Mouse (Mus musculus) G1E (cell line): ENCODE measurements around the gene Igfbpl1.

Source experiments
- CTCF ChIP-seq: IDR thresholded peaks from 2 replicates; pipeline ENCODE4 v1.5.1; 2012; ENCODE audit warnings: low read depth, low read length, inconsistent platforms, mixed read lengths
- GATA1 ChIP-seq: IDR thresholded peaks from 2 replicates; pipeline ENCODE4 v1.6.1; 2012; ENCODE audit warnings: borderline replicate concordance, low read length, inconsistent platforms, mixed read lengths
- TAL1 ChIP-seq: conservative IDR thresholded peaks from 2 replicates; pipeline ENCODE4 v1.6.1; 2012; ENCODE audit warnings: low read depth, low read length, inconsistent platforms, mixed read lengths

DNA sequence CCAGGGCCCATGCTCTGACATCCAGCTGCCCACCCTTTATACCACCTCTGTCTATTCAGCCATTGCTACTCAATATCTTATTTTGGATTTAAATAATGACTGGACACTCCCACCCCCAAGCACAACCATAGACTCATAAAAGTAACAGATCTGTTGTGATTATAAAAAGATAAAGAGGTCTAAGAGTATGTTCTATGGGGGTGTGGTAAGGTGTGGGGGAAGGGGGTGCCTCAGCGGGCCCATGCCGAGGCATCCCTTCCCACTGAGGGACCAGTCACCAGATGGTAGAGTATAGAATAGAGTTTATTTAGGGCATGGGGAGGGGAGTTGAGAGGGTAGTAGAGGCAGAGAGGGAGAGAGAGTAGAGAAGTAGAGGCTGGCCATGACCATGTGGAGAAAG is 36.7 kb downstream of the Igfbpl1 start:
- TF ChIP-seq CTCF (no peak), GATA1 (no peak), TAL1 (no peak)
